Mouse (Mus musculus): Measurements from ENCODE around the gene Eif2s3y. TPM values are rescaled to one million over a fixed set of nuclear protein-coding genes. Genes with fewer than 3 reads are reported as not detected.
A peak's percentile ranks its signal among the peaks of the same experiment; 100 is the strongest.

Eif2s3y gene
- polyA plus RNA-seq (2015; fragmentation: Nextera tagmentation; extraction: Ambion mirVana) = 16.5 and 29.2 TPM in 2 replicates

GRCm38 (mm10) chrY:1009882-1010751 lies at the start of gene Eif2s3y:
Eif2s3y (plus strand) TSS chrY:1010543.
- Histone ChIP-seq H3K27me3 (replicated peaks; ENCODE audit: control insufficient read depth, insufficient read depth, low read length) (no peaks in the 10 kb centered on the region), H3K9me3 (ENCODE audit: control insufficient read depth, low read length) (no peaks in the 10 kb centered on the region), H3K4me1 (ENCODE audit: control insufficient read depth, insufficient read depth, low read length) (no peaks in the 10 kb centered on the region), H3K4me3 (ENCODE audit: low read length) (peak within 1 kb of the TSS; percentile 45), H3K27ac (ENCODE audit: low read length) (no peak within 1 kb of the TSS), H3K36me3 (ENCODE audit: control insufficient read depth, insufficient read depth, low read length) (no peaks in the 10 kb centered on the region), H3K9ac (ENCODE audit: low read depth, low read length) (no peak within 1 kb of the TSS; the same call in 1 of the 2 replicates), H3K4me2 (ENCODE audit: low read depth, low read length) (no peak within 1 kb of the TSS)
- ATAC-seq = peak; percentile 94
- WGBS = 31% methylated on average over 29 of the region's 31 CpGs

Small RNAs within 50 kb of the gene (microRNA-seq; reads per million reads assigned to microRNA genes)
- gene Gm47281 = not detected

Other genes starting within 250 kb of the Eif2s3y start
- gene Zfy1, start 213.1 kb upstream of the Eif2s3y start, polyA plus RNA-seq (2015; fragmentation: Nextera tagmentation; extraction: Ambion mirVana) = not detected in 2 replicates
- gene Uba1y, start 191.9 kb upstream of the Eif2s3y start, polyA plus RNA-seq (2015; fragmentation: Nextera tagmentation; extraction: Ambion mirVana) = not detected in 2 replicates
- 4.2 and 6.6 TPM in 2 replicates for gene Kdm5d, start 112.8 kb upstream of the Eif2s3y start, polyA plus RNA-seq (2015; fragmentation: Nextera tagmentation; extraction: Ambion mirVana)
- 5.0 and 8.5 TPM in 2 replicates for gene Uty, start 235.2 kb downstream of the Eif2s3y start, polyA plus RNA-seq (2015; fragmentation: Nextera tagmentation; extraction: Ambion mirVana)